Mouse (Mus musculus) intestine, postnatal 0 days (tissue): ENCODE results near the gene Exoc3l4. TPM values are rescaled to one million over a fixed set of nuclear protein-coding genes. Genes with fewer than 3 reads are reported as not detected.

Source experiments
- ATAC-seq: fragments of 200-750 bp; cut with Nextera tagmentation; 2 replicates; pipeline ENCODE4 v1.8.0; 2017; ENCODE audit warnings: mild to moderate bottlenecking, moderate TSS enrichment, moderate library complexity
- H3K27ac ChIP-seq: fragments of 300-500 bp; sonication (generic); 2 replicates; pipeline ENCODE4 v1.5.1; 2014; ENCODE audit warnings: mild to moderate bottlenecking, low read depth, low read length, moderate library complexity
- H3K27me3 ChIP-seq: fragments of 300-500 bp; sonication (generic); replicated peaks from 2 replicates; pipeline ENCODE4 v1.6.1; 2014; ENCODE audit warnings: low read length, mixed read lengths; ENCODE audit not compliant: control insufficient read depth, insufficient read depth
- H3K36me3 ChIP-seq: fragments of 300-500 bp; sonication (generic); 2 replicates; pipeline ENCODE4 v1.6.1; 2014; ENCODE audit warnings: mild to moderate bottlenecking, moderate library complexity; ENCODE audit not compliant: control insufficient read depth, insufficient read depth
- H3K4me1 ChIP-seq: fragments of 300-500 bp; sonication (generic); replicated peaks from 2 replicates; pipeline ENCODE4 v1.6.1; 2014; ENCODE audit warnings: antibody characterized with exemption, low read length, mixed read lengths; ENCODE audit not compliant: control insufficient read depth, insufficient read depth
- H3K4me2 ChIP-seq: fragments of 300-500 bp; sonication (generic); replicated peaks from 2 replicates; pipeline ENCODE4 v1.6.1; 2014; ENCODE audit warnings: low read depth, mild to moderate bottlenecking, moderate library complexity
- H3K4me3 ChIP-seq: fragments of 300-500 bp; sonication (generic); 2 replicates; pipeline ENCODE4 v1.5.1; 2014; ENCODE audit warnings: low read depth, low read length
- H3K9ac ChIP-seq: fragments of 300-500 bp; sonication (generic); 2 replicates; pipeline ENCODE4 v1.6.1; 2014; ENCODE audit warnings: mild to moderate bottlenecking, low read depth, low read length
- H3K9me3 ChIP-seq: fragments of 300-500 bp; sonication (generic); 2 replicates; pipeline ENCODE4 v1.6.1; 2016; ENCODE audit warnings: mixed run types; ENCODE audit not compliant: control insufficient read depth
- CTCF ChIP-seq: sonication (generic); IDR thresholded peaks from 2 replicates; pipeline ENCODE4 v1.5.1; 2016; ENCODE audit warnings: low read depth, mild to moderate bottlenecking, control low read depth, antibody characterized with exemption, moderate library complexity
- WGBS: fragments of 180-500 bp; shearing (Covaris S2); extraction: QIAGEN DNeasy Blood & Tissue Kit; methylation state at CpG from one replicate; pipeline ENCODE4 v1.1.7; 2014; 5-methylcytosine and 5-hydroxymethylcytosine counted together
- polyA plus RNA-seq: library from polyadenylated mRNA; unstranded; fragments of >200 nt; fragmentation: Nextera tagmentation; extraction: Ambion mirVana; gene quantifications from 2 replicates; pipeline ENCODE4 v1.2.1, GENCODE M21; 2015

Exoc3l4 gene
- polyA plus RNA-seq, 1 experiment from 2014 or later, result 163 TPM

GRCm38 (mm10) chr12:111443011-111443870 is 26.4 kb downstream of the Exoc3l4 start:
- Histone ChIP-seq H3K4me2 (peak overlapping the region; percentile 60), H3K4me1 (peaks cover 10% of the 10 kb centered on the region), H3K9me3 (no peaks in the 10 kb centered on the region), H3K4me3 (peak overlapping the region; percentile 29), H3K27me3 (peaks cover 70% of the 10 kb centered on the region), H3K27ac (no peak overlapping the region), H3K36me3 (no peaks in the 10 kb centered on the region), H3K9ac (peak overlapping the region; percentile 40; the same call in 1 of the 2 replicates)
- ATAC-seq, result no peak
- WGBS, result 36% methylated on average over 15 of the region's 15 CpGs
- no peak for TF ChIP-seq CTCF

DNA sequence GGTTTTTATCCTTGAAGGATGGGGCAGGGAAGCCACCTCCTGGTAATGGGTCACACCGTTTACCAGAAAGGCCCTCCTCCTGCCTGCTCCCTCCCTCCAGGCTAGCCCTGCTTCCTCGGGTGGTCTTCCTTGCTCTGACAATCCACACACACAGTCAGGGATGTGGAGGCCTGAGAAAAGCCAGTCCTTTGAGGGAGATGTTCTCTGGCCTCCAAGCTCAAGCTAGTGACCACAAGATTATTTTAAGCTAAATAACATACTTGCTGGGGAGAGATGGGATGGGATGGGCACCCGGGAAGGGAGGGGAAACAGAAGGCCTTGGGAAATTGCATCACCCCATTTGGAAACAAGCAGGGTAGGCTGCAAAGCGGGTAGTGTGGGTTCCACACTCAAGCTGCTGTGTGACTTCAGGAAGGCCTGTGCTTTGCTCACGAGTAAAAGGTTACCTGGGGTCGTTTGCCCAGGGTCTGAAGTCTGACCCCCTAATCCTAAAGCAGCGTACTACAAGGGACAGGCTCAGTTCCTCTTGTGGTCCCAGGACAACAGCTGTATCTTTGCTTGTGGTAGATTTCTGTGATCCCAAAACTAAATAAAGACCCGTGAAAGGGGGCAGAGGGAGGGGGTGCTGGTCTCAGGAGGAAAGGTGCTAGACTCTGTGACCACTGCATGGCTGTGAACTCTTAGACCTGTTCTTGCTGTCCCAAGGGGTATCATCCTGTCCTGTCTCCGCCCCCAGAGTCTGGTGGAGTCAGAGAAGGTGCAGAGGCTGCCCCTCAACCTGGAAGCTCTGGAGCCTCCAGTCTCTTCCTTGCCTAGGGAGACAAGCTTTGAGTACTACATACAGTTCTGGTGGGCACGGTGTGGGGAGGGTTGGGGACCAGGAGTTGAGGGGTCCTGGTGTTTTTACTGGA is 27.4 kb downstream of the Exoc3l4 start:
- Histone ChIP-seq H3K27me3 (peaks cover 79% of the 10 kb centered on the region), H3K36me3 (no peaks in the 10 kb centered on the region), H3K4me3 (no peak overlapping the region), H3K4me1 (peaks cover 10% of the 10 kb centered on the region), H3K27ac (no peak overlapping the region), H3K4me2 (no peak overlapping the region), H3K9me3 (no peaks in the 10 kb centered on the region), H3K9ac (no peak overlapping the region)
- 48% methylated on average over 10 of the region's 10 CpGs for WGBS
- TF ChIP-seq CTCF, result no peak
- no peak for ATAC-seq

DNA sequence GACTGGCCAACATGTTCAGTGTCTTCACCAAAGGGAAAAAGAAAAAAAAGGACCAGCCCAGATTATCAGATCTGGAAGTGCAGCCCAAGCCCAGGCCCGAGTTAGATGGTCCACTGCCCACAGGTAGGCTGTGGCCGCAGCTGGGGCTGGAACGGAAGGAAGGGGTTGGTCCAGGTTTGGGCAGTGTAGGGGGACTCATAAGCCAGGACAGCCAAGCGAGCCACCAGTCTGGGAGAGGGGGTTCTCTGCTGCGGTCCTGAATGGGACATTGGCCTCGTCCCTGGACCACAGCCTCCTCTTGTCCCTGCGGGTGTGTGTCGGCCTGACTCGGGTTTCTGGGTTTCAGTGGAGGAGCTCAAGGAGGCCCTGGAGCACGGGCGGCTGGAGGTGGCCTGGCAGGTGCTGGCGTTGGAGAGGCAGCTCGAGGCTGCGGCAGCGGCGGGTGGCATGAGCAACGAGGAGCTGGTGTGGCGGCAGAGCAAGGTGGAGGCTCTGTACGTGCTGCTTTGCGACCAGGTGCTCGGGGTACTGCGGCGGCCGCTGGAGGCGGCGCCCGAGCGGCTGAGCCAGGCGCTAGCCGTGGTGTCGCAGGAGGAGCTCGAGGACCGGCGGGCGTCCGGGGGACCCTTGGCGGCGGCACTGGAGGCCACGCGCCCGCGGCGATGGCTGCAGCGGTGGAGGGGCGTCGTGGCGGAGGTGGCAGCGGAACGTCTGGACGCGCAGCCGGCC is 28.5 kb downstream of the Exoc3l4 start:
- no peak for TF ChIP-seq CTCF
- Histone ChIP-seq H3K36me3 (no peaks in the 10 kb centered on the region), H3K4me2 (peak overlapping the region; percentile 21; the same call in 1 of the 2 replicates), H3K27ac (no peak overlapping the region), H3K9ac (no peak overlapping the region), H3K9me3 (no peaks in the 10 kb centered on the region), H3K27me3 (peaks cover 85% of the 10 kb centered on the region), H3K4me3 (peak overlapping the region; percentile 9), H3K4me1 (peaks cover 6% of the 10 kb centered on the region; the same call in 1 of the 2 replicates)
- WGBS, result 8% methylated on average over 51 of the region's 52 CpGs
- ATAC-seq, result no peak

GRCm38 (mm10) chr12:111445890-111446613 is 29.2 kb downstream of the Exoc3l4 start:
- Histone ChIP-seq H3K4me3 (peak overlapping the region; percentile 9), H3K27me3 (peaks cover 85% of the 10 kb centered on the region), H3K4me1 (peaks cover 6% of the 10 kb centered on the region; the same call in 1 of the 2 replicates), H3K4me2 (0 out of 2 replicates have a peak overlapping the region, but pooled peaks have one; percentile 21), H3K9me3 (no peaks in the 10 kb centered on the region), H3K9ac (no peak overlapping the region), H3K36me3 (no peaks in the 10 kb centered on the region), H3K27ac (no peak overlapping the region)
- TF ChIP-seq CTCF, result no peak
- WGBS, result 14% methylated on average over 27 of the region's 27 CpGs
- ATAC-seq, result no peak

GRCm38 (mm10) chr12:111446745-111447144 is 29.9 kb downstream of the Exoc3l4 start:
- peaks cover 86% of the 10 kb centered on the region for H3K27me3 ChIP-seq
- TF ChIP-seq CTCF, result no peak
- H3K4me3 ChIP-seq, result no peak overlapping the region
- no peak overlapping the region for H3K27ac ChIP-seq
- 38% methylated on average over 5 of the region's 5 CpGs for WGBS
- peaks cover 6% of the 10 kb centered on the region; the same call in 1 of the 2 replicates for H3K4me1 ChIP-seq
- H3K4me2 ChIP-seq, result no peak overlapping the region
- ATAC-seq, result no peak
- H3K36me3 ChIP-seq, result no peaks in the 10 kb centered on the region; the same call in 1 of the 2 replicates
- no peak overlapping the region for H3K9ac ChIP-seq
- H3K9me3 ChIP-seq, result no peaks in the 10 kb centered on the region
